Mouse (Mus musculus) cerebellum, adult 11 months (tissue): Measurements from ENCODE around the gene Gm20441.
A peak's percentile ranks its signal among the peaks of the same experiment; 100 is the strongest.
"Not testable (repeated sequence)": the region's sequence is repeated elsewhere in the genome, so short reads cannot be mapped to it uniquely, and the experiment has no call there.

Experiments used
- DNase-seq: peaks from one replicate; pipeline ENCODE4 v3.0.0; 2022

The Gm20441 gene

DNA sequence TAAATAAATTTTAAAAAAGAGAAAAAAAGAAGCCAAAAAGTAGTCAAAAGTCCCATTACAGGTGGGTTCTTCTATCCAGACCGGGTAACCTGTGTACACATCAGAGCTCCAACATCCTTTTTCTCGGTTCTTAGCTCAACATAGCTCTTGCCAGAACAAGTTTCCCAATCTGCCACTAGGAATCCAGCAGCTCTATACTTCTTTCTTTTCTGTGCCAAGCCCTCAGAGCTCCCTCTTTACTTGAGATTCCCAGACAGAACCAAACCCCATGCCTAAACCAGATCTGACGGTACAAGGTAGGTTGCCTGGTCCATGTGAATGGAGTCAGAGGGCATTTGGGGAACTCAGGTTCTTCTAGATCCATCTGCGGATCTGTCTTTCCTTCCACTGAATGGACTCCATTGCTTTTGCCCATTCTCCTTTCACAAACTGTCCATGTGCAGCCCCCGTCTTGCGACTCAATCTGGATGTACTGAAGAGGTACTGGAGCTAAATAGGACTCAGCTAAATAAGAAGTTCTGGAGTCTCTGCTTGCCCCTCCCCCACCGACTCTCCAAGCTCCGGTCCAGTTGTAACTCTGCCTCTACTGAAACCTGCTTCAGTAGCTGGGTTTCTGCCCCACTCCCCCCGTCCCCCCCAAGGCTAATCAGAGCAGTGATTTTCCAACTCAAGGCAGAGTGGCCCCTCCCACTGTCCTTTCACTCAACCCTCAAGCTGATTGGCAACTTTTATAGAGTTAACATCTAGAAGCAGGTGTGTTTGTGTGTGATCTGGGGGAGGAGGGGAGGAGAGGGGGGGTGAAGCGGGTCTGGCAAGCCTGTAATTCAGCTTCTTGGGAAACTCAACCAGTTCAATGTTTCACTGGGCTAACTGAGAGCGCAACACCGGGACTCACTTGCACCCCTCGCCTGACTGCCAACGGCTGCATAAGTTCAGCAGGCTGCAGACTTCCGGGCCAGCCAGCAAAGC lies 1.3 kb downstream of the Gm20441 start:
- DNase-seq, result no peak

DNA sequence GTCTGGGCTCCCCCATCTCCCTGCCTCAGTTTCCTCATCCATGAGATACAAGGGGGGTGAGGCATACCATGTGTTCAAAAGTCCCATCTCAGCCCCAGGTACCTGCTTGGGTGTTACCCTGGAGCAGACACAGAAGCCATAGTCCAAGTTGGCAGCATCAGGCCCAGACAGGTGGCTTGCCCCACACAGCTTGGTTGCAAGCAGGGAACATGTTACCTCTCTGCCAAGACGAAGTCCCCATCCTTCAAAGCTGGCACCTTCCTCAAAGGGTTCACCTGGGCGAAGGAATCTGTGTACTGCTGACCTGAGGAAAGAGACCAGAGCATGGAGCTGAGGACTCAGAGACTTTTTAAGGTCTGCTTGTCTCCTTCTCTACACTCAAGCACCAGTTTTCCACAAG lies 2.9 kb downstream of the Gm20441 start:
- DNase-seq, result no peak

- no peak for DNase-seq
Measured at GRCm38 (mm10) chr10:75776562-75776961, 4.2 kb downstream of the Gm20441 start.

GRCm38 (mm10) chr10:75774587-75774986 lies 6.2 kb downstream of the Gm20441 start:
- no peak for DNase-seq

DNA sequence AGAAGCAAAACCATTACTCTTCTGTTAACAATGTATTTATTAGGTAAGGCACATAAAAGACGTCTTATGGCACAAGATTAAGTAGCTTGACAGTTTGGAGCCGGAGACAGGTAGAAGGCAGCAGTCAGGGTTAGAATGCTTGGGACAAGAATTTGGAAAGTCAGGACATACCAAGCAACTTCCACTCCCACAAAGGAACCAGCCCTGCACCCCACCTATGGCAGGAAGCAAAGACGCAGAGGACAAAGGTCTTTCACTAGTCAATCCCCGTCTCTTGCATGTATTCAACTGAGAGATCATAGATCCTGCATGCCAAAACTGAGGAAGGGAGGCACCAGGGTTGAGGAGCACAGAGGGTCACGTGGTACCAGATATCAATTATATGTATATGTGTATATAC lies 6.7 kb downstream of the Gm20441 start:
- no peak for DNase-seq

- DNase-seq, result peak; percentile 84
Measured at GRCm38 (mm10) chr10:75772795-75773664, 7.7 kb downstream of the Gm20441 start, which contains the start of gene Ddt. TSS of gene Ddt (minus strand) at chr10:75773414.

- DNase-seq, result not testable (repeated sequence)
Measured at GRCm38 (mm10) chr10:75767756-75768155, 13.0 kb downstream of the Gm20441 start.

DNA sequence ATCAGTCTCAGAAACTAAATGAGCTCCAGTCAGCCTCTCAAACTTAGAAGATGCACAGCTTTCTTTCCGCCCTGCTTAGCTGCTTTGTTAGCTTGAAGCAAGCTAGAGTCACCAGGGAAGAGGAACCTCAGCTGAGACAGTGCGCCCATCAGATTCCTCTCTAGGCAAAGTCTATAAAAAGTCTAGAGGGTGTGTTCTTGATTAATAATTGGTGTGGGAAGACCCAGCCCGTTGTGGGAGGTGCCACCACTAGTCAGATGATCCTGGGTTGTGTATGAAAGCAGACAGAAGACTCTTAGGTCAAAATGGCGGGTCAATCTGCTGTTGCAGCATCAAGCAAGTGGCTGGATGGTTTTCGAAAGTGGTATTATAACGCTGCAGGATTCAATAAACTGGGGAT lies 13.9 kb downstream of the Gm20441 start:
- no peak for DNase-seq

DNA sequence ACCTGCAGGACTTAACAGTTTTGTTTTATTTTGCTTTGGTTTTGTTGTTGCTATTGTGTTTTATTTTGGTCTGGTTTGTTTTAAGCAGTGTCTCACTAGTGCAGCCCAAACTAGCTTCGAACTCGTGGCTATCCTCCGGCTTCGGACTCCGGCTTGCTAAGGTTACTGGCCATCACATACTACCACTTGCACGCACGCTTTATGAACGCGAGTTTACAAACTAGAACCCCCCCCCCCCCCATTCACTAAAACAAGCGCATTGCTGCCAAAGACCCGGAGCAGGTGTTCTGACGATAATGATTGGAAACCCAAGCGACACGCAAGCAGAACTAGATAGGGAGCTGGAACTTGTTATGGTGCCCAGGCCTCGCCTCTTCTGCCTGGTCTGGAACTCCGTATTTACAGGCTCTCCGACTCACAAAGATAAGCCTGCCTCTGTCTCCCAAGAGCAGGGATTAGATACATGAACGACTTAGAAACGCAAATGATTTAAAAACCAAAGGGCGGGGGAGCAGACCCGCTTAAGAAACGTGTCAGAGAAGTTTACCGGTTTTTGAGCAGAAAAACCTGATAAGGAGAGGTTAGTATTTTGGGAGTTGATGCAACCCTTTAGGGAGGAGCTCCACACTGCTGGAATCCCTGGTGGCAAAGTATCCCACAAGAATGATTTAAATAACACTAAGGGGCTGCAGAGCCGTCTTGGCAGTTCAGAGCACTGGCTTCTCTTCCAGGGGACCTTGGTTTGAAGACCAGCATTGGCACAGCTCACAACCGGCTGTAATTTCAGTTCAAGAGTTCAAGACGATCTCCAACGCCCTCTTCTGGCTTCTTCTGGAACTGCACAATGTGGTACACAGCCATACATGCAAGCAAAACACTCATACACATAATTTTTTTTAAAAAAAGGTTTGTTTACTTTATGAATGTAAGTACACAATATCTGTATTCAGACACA lies 16.0 kb downstream of the Gm20441 start:
- DNase-seq, result peak; percentile 61

GRCm38 (mm10) chr10:75763682-75764518 lies 16.9 kb downstream of the Gm20441 start, which contains the start of gene Cabin1:
TSS of gene Cabin1 (minus strand) at chr10:75764341.
- DNase-seq, result peak; percentile 95

- no peak for DNase-seq
Measured at GRCm38 (mm10) chr10:75762413-75762812, 18.3 kb downstream of the Gm20441 start.

GRCm38 (mm10) chr10:75760311-75760710 lies 20.4 kb downstream of the Gm20441 start:
- DNase-seq, result no peak

DNA sequence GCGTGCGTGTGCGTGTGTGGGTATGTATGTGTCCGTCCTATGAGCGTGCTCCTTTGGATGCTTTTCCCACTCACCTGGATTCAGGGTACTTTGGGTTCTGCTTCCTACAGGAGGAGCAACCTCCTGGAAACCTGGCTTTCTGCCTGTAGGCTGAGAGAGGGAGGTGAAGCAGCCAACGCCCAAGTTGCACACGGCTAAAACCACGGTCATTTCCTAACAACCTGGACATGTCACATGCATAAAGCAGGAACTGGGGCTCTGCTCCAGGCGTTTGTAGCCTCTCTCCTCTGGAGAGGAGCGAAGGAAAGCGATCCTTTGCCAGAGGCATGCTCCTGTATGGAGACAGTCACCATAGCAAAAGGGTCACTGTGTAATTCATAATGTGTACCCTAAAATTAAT lies 24.0 kb downstream of the Gm20441 start:
- no peak for DNase-seq

DNA sequence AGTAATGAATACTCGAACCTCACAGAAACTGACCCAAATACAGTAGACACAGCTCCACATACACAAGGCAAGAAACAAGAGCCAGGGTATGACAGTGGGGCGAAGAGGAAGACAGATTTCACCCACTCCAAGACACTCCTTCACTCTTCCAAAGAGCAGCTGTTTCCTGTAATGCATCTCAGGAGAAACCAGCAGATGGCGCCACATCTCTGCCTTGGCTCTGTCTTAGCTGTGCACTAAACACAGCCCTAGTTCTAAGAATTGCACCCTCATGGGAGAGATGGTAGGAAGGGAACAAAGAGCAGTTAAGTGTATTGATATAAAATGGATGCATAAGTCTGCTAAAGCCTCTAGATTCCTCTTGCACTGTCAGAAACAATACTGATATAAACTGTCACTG lies 36.7 kb downstream of the Gm20441 start:
- peak; percentile 79 for DNase-seq

DNA sequence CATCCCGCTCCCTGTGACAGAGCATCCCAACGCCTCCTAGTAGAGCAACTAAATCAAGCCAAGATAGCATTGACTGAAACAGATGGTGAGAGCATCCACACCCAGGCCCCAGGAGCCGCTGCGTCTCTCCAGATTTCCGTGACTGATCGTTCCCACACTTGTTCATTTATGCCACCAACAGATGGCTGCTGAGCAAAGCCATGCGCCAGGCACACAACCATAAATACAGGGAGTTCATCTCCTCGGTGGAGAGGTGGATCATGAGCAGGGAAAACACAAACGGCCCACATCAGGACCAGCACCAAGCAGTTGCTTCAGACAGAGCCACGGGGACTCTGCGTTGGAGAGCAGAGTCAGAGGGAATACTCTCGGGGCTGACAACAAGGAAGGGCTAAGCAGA lies 37.4 kb downstream of the Gm20441 start:
- peak; percentile 51 for DNase-seq

GRCm38 (mm10) chr10:75740866-75741265 lies 39.9 kb downstream of the Gm20441 start:
- no peak for DNase-seq

DNA sequence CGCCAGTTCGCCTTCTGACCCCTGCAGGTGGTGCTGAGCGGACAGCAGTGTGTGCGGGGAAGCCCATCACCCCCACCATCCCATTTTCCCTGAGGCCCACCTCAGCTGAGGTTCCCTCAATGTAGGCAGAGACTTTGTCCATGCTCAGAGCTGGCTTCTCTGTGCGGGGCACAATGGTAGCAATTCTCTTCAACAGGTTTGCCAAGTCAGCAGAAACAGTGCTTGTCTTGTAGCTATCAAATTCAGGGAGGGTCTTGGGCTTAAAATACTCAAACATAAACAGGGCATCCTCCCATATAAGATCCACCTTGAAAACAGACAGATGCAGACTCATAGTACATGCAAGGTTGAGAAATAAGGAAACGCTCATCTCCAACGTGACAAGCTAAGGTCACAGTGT lies 55.3 kb downstream of the Gm20441 start:
- no peak for DNase-seq
